Mouse (Mus musculus): ENCODE measurements around the gene Gsta4. TPM values are rescaled to one million over a fixed set of nuclear protein-coding genes. Genes with fewer than 3 reads are reported as not detected.

Gene Gsta4
- polyA plus RNA-seq (2015; fragmentation: Nextera tagmentation; extraction: Ambion mirVana) = 70.3 and 99.9 TPM in 2 replicates

GRCm38 (mm10) chr9:78182474-78182873 is at the start of gene Gsta4:
Gene Gsta4 (plus strand): TSS chr9:78182774.

GRCm38 (mm10) chr9:78230461-78230860 is 47.9 kb downstream of the Gsta4 start, which contains the start of gene Gsta1:
Gene Gsta1 (plus strand): TSS chr9:78230656.

GRCm38 (mm10) chr9:78256914-78257313 is 74.3 kb downstream of the Gsta4 start, which contains the start of gene Gm3776:
Gene Gm3776 (plus strand): TSS chr9:78257129.

Other genes with a start within 250 kb of the Gsta4 start
- not detected in 2 replicates for gene Gcm1, start 130.8 kb upstream of the Gsta4 start, polyA plus RNA-seq (2015; fragmentation: Nextera tagmentation; extraction: Ambion mirVana)
- 39.0 and 60.5 TPM in 2 replicates for gene Fbxo9, start 73.7 kb upstream of the Gsta4 start, polyA plus RNA-seq (2015; fragmentation: Nextera tagmentation; extraction: Ambion mirVana)
- gene Ick, start 73.6 kb upstream of the Gsta4 start, polyA plus RNA-seq (2015; fragmentation: Nextera tagmentation; extraction: Ambion mirVana) = 16.0 and 19.0 TPM in 2 replicates
- 0.51 and 3.5 TPM in 2 replicates for gene Gsta1, start 47.9 kb downstream of the Gsta4 start, polyA plus RNA-seq (2015; fragmentation: Nextera tagmentation; extraction: Ambion mirVana)
- 2.8 TPM in 1 of 2 replicates, not detected in the other for gene Gm3776, start 74.4 kb downstream of the Gsta4 start, polyA plus RNA-seq (2015; fragmentation: Nextera tagmentation; extraction: Ambion mirVana)
- gene Gm10639, start 107.1 kb downstream of the Gsta4 start, polyA plus RNA-seq (2015; fragmentation: Nextera tagmentation; extraction: Ambion mirVana) = 0.30 and 0.79 TPM in 2 replicates
- not detected in 2 replicates for gene Omt2a, start 132.0 kb downstream of the Gsta4 start, polyA plus RNA-seq (2015; fragmentation: Nextera tagmentation; extraction: Ambion mirVana)
- gene Omt2b, start 144.8 kb downstream of the Gsta4 start, polyA plus RNA-seq (2015; fragmentation: Nextera tagmentation; extraction: Ambion mirVana) = not detected in 2 replicates
- gene Gsta2, start 173.0 kb downstream of the Gsta4 start, polyA plus RNA-seq (2015; fragmentation: Nextera tagmentation; extraction: Ambion mirVana) = 0.75 and 0.82 TPM in 2 replicates
- 0.22 TPM in 1 of 2 replicates, not detected in the other for gene Dppa5a, start 185.4 kb downstream of the Gsta4 start, polyA plus RNA-seq (2015; fragmentation: Nextera tagmentation; extraction: Ambion mirVana)
- gene Ooep, start 196.0 kb downstream of the Gsta4 start, polyA plus RNA-seq (2015; fragmentation: Nextera tagmentation; extraction: Ambion mirVana) = 1.1 and 2.0 TPM in 2 replicates
- gene Ddx43, start 213.0 kb downstream of the Gsta4 start, polyA plus RNA-seq (2015; fragmentation: Nextera tagmentation; extraction: Ambion mirVana) = 0.11 TPM in 1 of 2 replicates, not detected in the other

Measured in adrenal gland, postnatal 0 days (tissue).